Mouse (Mus musculus): ENCODE measurements around the gene 2310011J03Rik. TPM values are rescaled to one million over a fixed set of nuclear protein-coding genes. Genes with fewer than 3 reads are reported as not detected.

2310011J03Rik gene
- polyA plus RNA-seq, 1 experiment from 2014 or later: 38.5 TPM

DNA sequence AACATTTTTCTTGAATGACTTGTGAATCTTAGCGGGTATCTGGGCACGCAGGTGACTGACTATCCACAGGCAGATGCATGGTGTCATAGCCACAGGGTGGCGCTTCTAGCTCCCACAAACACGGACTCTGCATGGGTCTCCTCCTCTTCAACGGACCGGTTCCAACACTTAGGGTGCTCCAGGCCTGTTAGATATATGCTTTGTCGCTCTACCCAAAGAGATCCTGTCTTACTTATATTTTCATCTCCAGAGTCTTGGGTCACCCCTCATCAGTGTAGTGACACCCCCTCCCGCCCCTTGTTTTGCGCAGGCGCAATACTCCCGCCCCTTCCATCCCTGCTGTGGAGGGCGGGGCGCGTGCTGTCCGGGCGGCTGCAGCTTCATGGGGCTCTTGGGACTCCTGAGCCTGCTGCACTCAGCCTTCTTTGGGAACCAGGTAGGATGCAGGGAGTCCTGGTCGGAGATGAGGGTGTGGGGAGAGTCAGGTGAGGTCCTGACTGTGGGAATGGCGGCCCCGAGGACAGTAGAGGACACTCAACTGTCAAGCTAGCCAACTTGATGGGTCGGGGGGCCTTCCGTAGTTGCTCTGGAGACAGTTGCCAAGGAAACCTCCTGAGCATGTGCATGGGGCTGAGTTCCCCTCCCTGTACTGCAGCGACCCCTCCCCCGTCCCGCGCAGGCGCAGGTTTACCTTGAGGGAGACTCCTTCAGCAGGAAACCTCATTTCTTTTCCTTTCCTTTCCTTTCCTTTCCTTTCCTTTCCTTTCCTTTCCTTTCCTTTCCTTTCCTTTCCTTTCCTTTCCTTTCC, 24.5 kb downstream of the 2310011J03Rik start, which contains the start of gene Apc2:
Gene Apc2 (plus strand): TSS at position 360 of the 808 bp plus-strand sequence.
- H3K4me2 ChIP-seq (ENCODE audit: low read depth, low read length): peak within 1 kb of the TSS; percentile 66
- H3K27ac ChIP-seq (replicated peaks; ENCODE audit: low read depth, low read length): peak within 1 kb of the TSS; percentile 64
- DNase-seq (ENCODE audit: low spot score) (peak; percentile 81), ATAC-seq (ENCODE audit: low read depth) (peak; percentile 56)
- peak within 1 kb of the TSS; percentile 55 for H3K9ac ChIP-seq (ENCODE audit: low read depth, low read length)
- H3K36me3 ChIP-seq (ENCODE audit: control insufficient read depth, insufficient read depth, low read length): peaks cover 22% of the 10 kb centered on the region
- WGBS: 2% methylated on average over 25 of the region's 26 CpGs
- H3K4me3 ChIP-seq (ENCODE audit: low read depth, low read length): peak within 1 kb of the TSS; percentile 41
- H3K27me3 ChIP-seq (replicated peaks; ENCODE audit: control insufficient read depth, insufficient read depth, low read length): peaks cover 28% of the 10 kb centered on the region
- H3K4me1 ChIP-seq (ENCODE audit: control insufficient read depth, insufficient read depth, low read length): 0 out of 2 replicates have a peak, but pooled peaks cover 4% of the 10 kb centered on the region
- H3K9me3 ChIP-seq (ENCODE audit: control insufficient read depth, low read length): no peaks in the 10 kb centered on the region

DNA sequence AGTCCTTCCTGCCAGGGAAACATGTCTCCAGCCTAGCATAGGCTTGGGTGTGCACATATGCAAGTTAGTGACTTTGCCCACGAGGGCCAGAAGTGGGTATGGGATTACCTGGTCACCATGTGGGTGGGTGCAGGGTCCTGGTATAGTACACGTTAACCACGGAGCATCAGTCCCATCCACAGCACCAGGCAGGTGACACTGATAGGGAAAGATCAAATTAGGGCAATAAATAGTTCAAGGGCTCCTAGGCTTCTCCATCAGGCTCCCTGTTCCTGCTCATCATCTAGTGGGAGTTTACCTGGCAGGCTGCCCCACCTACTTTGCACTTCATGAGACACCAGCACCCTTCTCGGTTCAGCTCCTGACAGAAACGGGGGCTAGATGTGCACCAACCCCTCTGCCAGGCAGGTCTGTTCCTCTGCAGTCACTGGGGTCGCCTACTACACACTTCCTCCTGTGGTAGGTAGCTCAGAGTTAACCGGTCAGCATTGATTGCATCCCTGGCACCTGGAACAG, 25.5 kb downstream of the 2310011J03Rik start:
- 0 out of 2 replicates have a peak, but pooled peaks cover 4% of the 10 kb centered on the region for H3K4me1 ChIP-seq (ENCODE audit: control insufficient read depth, insufficient read depth, low read length)
- no peak for ATAC-seq (ENCODE audit: low read depth)
- H3K4me2 ChIP-seq (ENCODE audit: low read depth, low read length): no peak overlapping the region
- H3K27me3 ChIP-seq (replicated peaks; ENCODE audit: control insufficient read depth, insufficient read depth, low read length): peaks cover 18% of the 10 kb centered on the region
- no peak overlapping the region for H3K27ac ChIP-seq (replicated peaks; ENCODE audit: low read depth, low read length)
- H3K36me3 ChIP-seq (ENCODE audit: control insufficient read depth, insufficient read depth, low read length): peaks cover 22% of the 10 kb centered on the region
- H3K9ac ChIP-seq (ENCODE audit: low read depth, low read length): no peak overlapping the region
- no peaks in the 10 kb centered on the region for H3K9me3 ChIP-seq (ENCODE audit: control insufficient read depth, low read length)
- WGBS: 42% methylated on average over 7 of the region's 7 CpGs
- DNase-seq (ENCODE audit: low spot score): no peak
- no peak overlapping the region for H3K4me3 ChIP-seq (ENCODE audit: low read depth, low read length)

DNA sequence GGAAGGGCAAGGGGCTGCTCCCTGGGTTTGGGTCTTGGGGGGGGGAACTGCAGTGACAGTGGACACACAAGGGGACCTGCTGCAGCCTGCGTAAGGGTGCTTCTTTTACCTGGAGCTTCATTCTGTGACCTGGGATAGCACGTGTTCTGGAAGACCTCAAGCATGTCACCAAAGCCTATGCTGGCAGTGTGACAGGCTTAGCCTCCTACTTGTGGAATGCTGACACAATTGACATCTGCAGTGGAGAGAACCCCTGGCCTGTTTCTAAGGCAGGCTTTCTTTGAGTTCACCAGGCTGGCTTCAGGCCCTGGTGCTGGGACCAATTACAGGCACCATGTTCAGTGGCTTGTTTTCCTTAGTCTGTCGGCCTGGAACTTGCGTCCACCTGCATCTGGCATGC, 26.0 kb downstream of the 2310011J03Rik start:
- Histone ChIP-seq H3K4me1 (ENCODE audit: control insufficient read depth, insufficient read depth, low read length) (0 out of 2 replicates have a peak, but pooled peaks cover 4% of the 10 kb centered on the region), H3K36me3 (ENCODE audit: control insufficient read depth, insufficient read depth, low read length) (peaks cover 22% of the 10 kb centered on the region), H3K4me3 (ENCODE audit: low read depth, low read length) (no peak overlapping the region), H3K27ac (replicated peaks; ENCODE audit: low read depth, low read length) (no peak overlapping the region), H3K9ac (ENCODE audit: low read depth, low read length) (no peak overlapping the region), H3K9me3 (ENCODE audit: control insufficient read depth, low read length) (no peaks in the 10 kb centered on the region), H3K4me2 (ENCODE audit: low read depth, low read length) (no peak overlapping the region), H3K27me3 (replicated peaks; ENCODE audit: control insufficient read depth, insufficient read depth, low read length) (peaks cover 13% of the 10 kb centered on the region)
- WGBS: 62% methylated on average over 4 of the region's 4 CpGs
- ATAC-seq (ENCODE audit: low read depth): no peak
- no peak for DNase-seq (ENCODE audit: low spot score)

DNA sequence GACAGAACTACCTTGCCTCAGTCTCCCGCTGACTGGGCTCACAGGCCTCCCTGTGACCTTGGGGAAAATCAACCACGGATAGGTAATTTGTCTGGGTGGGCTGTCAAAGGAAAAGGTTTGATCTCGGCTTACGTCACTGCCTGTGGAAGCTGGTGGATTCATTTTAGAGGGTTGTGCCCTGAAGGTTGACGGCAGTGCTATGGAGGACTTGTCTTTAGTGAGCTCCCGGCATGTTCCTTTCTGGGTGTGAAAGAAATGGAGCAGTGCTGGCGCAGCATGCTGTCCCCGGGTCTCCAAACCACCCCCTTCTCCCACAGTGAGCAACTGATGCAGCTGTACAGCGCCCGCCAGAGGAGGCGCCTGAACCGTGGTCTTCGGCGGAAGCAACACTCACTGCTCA, 27.0 kb downstream of the 2310011J03Rik start:
- ATAC-seq (ENCODE audit: low read depth): no peak
- peak overlapping the region; percentile 98 for H3K4me2 ChIP-seq (ENCODE audit: low read depth, low read length)
- peak overlapping the region; percentile 94 for H3K27ac ChIP-seq (replicated peaks; ENCODE audit: low read depth, low read length)

DNA sequence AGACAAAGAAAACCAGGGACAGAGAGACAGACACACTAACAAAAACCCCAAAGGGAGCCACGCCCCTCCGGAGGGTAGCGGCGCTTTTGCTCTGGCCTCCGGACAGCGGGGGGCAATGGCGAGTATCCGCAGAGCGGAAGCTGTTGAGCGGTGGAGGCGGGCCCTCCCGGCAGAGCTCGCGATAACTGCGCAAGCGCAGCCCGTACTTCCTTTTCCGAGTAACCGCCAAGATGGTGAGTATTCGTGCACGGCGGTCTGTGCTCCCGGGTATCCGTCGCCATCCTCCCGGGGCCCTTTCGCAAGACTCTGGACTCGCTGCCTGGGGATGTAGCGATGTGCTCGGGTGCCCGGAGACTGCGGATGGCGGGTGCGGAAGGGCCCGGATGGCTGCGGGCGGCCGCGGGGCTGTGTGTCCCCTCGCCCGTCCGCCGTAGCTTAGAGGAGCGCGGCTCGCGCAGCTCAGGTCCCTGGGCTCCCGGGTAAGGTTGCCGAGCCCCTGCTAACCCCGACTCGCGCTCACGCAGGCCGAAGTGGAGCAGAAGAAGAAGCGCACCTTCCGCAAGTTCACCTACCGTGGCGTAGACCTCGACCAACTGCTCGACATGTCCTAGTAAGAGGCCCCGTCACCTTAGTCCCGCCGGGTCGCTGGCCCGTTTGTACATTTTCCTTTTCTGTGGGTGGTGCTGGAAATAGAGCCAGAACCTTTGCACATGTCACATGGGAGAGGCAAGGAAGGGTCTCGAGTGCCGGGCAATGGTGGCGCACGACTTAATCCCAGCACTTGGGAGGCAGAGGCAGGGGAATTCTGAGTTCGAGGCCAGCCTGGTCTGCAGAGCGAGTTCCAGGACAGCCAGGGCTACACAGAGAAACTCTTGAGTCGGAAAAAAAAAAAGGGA, 27.8 kb downstream of the 2310011J03Rik start, which contains the start of gene Rps15:
Gene Rps15 (plus strand): TSS at position 203 of the 896 bp plus-strand sequence.
- WGBS: under 1% methylated on average over 54 of the region's 72 CpGs
- peaks cover 36% of the 10 kb centered on the region for H3K36me3 ChIP-seq (ENCODE audit: control insufficient read depth, insufficient read depth, low read length)
- H3K27me3 ChIP-seq (replicated peaks; ENCODE audit: control insufficient read depth, insufficient read depth, low read length): no peaks in the 10 kb centered on the region; the same call in 1 of the 2 replicates
- H3K4me1 ChIP-seq (ENCODE audit: control insufficient read depth, insufficient read depth, low read length): 0 out of 2 replicates have a peak, but pooled peaks cover 4% of the 10 kb centered on the region
- no peaks in the 10 kb centered on the region for H3K9me3 ChIP-seq (ENCODE audit: control insufficient read depth, low read length)
- H3K4me2 ChIP-seq (ENCODE audit: low read depth, low read length): peak within 1 kb of the TSS; percentile 98
- DNase-seq (ENCODE audit: low spot score): peak; percentile 98
- H3K4me3 ChIP-seq (ENCODE audit: low read depth, low read length): peak within 1 kb of the TSS; percentile 97
- ATAC-seq (ENCODE audit: low read depth): peak; percentile 87
- H3K27ac ChIP-seq (replicated peaks; ENCODE audit: low read depth, low read length): peak within 1 kb of the TSS; percentile 94
- H3K9ac ChIP-seq (ENCODE audit: low read depth, low read length): peak within 1 kb of the TSS; percentile 99

More for the DNA sequence above, 27.0 kb downstream of the 2310011J03Rik start:
- peaks cover 28% of the 10 kb centered on the region for H3K36me3 ChIP-seq (ENCODE audit: control insufficient read depth, insufficient read depth, low read length)
- H3K4me1 ChIP-seq (ENCODE audit: control insufficient read depth, insufficient read depth, low read length): 0 out of 2 replicates have a peak, but pooled peaks cover 4% of the 10 kb centered on the region
- H3K9ac ChIP-seq (ENCODE audit: low read depth, low read length): peak overlapping the region; percentile 99
- peak overlapping the region; percentile 97 for H3K4me3 ChIP-seq (ENCODE audit: low read depth, low read length)
- H3K9me3 ChIP-seq (ENCODE audit: control insufficient read depth, low read length): no peaks in the 10 kb centered on the region
- peaks cover 3% of the 10 kb centered on the region for H3K27me3 ChIP-seq (replicated peaks; ENCODE audit: control insufficient read depth, insufficient read depth, low read length)
- WGBS: 24% methylated on average over 14 of the region's 14 CpGs
- DNase-seq (ENCODE audit: low spot score): no peak

DNA sequence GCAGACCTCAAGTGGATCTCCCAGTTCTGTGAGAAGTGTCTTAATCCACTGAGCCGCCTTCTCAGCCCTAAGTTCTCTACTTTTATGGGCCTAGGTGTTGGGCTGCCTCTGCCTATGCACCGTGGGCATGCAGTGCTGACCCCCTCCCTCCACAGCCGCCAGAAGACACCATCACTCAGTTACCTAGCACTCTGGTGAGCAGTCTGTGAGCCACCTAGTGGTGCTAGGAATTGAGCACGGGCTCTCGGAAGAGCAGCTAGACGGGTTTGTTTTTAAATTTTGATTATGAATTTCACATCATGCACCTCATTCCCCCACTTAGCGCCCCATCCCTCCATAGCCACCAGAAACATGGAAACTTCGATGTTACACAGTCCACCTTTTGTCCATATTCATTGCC, 31.7 kb downstream of the 2310011J03Rik start:
- no peaks in the 10 kb centered on the region for H3K27me3 ChIP-seq (replicated peaks; ENCODE audit: control insufficient read depth, insufficient read depth, low read length)
- 0 out of 2 replicates have a peak, but pooled peaks cover 4% of the 10 kb centered on the region for H3K4me1 ChIP-seq (ENCODE audit: control insufficient read depth, insufficient read depth, low read length)
- 70% methylated on average over 8 of the region's 8 CpGs for WGBS
- no peak overlapping the region for H3K4me3 ChIP-seq (ENCODE audit: low read depth, low read length)
- no peak overlapping the region for H3K4me2 ChIP-seq (ENCODE audit: low read depth, low read length)
- DNase-seq (ENCODE audit: low spot score): no peak
- no peak overlapping the region for H3K9ac ChIP-seq (ENCODE audit: low read depth, low read length)
- H3K27ac ChIP-seq (replicated peaks; ENCODE audit: low read depth, low read length): no peak overlapping the region
- H3K36me3 ChIP-seq (ENCODE audit: control insufficient read depth, insufficient read depth, low read length): peaks cover 59% of the 10 kb centered on the region
- ATAC-seq (ENCODE audit: low read depth): no peak
- H3K9me3 ChIP-seq (ENCODE audit: control insufficient read depth, low read length): no peaks in the 10 kb centered on the region

DNA sequence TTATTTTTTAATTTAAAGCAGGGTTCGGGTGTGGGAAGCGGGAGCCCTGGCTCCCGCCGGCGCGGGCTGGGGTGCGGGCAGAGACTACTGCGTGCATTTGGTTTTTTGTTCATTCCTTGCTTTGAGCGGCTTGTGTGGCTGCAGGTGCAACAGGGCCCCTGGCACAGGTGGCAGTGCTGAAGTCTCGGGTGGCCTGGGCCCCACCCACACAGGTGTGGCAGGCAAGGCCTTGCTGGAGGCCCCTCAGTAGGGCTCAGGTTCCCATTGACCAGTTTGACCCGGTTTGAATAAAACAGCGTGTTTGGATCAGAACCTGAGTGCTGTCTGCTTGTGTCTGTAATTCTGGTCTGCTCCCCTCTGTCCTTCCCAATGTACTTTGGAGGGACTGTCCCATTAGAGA, 32.2 kb downstream of the 2310011J03Rik start:
- Histone ChIP-seq H3K27ac (replicated peaks; ENCODE audit: low read depth, low read length) (no peak overlapping the region), H3K4me2 (ENCODE audit: low read depth, low read length) (no peak overlapping the region), H3K9me3 (ENCODE audit: control insufficient read depth, low read length) (no peaks in the 10 kb centered on the region), H3K36me3 (ENCODE audit: control insufficient read depth, insufficient read depth, low read length) (peaks cover 59% of the 10 kb centered on the region), H3K4me3 (ENCODE audit: low read depth, low read length) (no peak overlapping the region), H3K4me1 (ENCODE audit: control insufficient read depth, insufficient read depth, low read length) (no peaks in the 10 kb centered on the region), H3K27me3 (replicated peaks; ENCODE audit: control insufficient read depth, insufficient read depth, low read length) (no peaks in the 10 kb centered on the region), H3K9ac (ENCODE audit: low read depth, low read length) (no peak overlapping the region)
- DNase-seq (ENCODE audit: low spot score) (no peak), ATAC-seq (ENCODE audit: low read depth) (no peak)
- WGBS: 90% methylated on average over 12 of the region's 12 CpGs
